Mouse (Mus musculus) right cerebral cortex, postnatal 14 days (tissue): Measurements from ENCODE around the gene Eif5b.
"Not testable (repeated sequence)": the region's sequence is repeated elsewhere in the genome, so short reads cannot be mapped to it uniquely, and the experiment has no call there.

ENCODE experiments used
- DNase-seq: peaks from one replicate; pipeline ENCODE4 v3.0.0; 2022

The Eif5b gene

DNA sequence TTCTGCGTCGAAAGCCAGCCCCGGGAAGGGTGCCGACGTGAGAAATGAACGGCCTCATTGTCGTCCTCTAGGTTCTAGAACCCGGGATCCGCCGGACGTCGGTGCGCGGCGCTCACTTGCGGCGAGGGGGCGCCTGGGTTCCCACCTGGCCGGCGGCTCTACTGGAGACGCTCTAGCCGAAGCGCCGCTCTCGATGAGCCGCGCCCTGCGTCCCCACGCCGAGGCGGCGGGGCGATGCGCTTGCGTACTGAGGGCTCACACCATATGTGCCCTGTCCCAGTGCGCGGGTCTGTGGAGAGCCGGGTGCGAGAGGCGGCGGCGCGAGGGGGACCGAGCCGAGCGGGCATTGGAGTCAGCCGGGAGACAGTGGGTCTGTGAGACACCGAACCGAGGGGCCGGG is at the start of gene Eif5b, which contains the start of gene Txndc9:
Eif5b (plus strand) TSS at position 144 of the 400 bp plus-strand sequence.
Txndc9 (minus strand) TSS at position 27 of the 400 bp plus-strand sequence.
- peak; percentile 95 for DNase-seq

DNA sequence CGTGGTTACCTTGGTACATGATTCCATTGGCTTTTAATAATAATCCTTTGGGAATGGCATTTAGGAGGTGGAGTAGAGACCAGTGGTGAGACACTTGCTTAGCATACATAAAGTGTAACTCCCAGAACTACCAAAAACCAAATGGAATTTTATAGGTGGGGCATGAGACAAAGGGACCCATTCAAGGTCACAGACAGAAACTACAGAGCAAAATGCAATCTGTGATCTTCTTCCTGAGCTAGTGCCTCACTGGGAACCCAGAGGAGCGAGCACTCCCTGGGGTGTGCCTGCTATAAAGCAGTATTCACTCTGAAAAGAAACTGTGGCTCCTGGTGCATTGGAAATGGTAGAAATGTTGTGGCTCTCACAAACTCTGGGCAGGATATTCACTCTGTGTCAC is 48.9 kb upstream of the Eif5b start:
- DNase-seq, result no peak

- no peak for DNase-seq
Measured at GRCm38 (mm10) chr1:37954786-37955185, 43.0 kb upstream of the Eif5b start.

- no peak for DNase-seq
Measured at GRCm38 (mm10) chr1:37955251-37955650, 42.6 kb upstream of the Eif5b start.

- no peak for DNase-seq
Measured at GRCm38 (mm10) chr1:37956690-37957431, 40.9 kb upstream of the Eif5b start.

DNA sequence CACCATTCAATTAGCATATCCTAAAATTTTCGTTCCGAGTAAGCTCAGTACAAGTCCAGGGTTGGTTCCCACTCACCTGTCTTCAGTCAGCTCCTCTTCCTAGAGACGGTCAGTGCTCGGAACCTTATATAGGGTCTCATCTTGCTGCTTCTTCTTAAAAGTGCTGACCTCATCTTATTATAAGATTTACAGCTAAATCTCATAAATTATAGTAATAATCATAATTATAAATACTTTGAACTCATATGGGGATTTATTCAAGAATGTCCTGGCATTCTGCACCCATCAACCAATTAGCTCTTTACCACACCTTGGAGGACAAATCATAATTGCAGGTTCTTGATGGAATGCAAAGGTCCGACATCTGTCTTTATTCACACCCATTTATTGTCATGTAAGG is 40.2 kb upstream of the Eif5b start, which contains the start of gene Lyg1:
Lyg1 (minus strand) TSS at position 101 of the 400 bp plus-strand sequence.
- DNase-seq, result no peak

DNA sequence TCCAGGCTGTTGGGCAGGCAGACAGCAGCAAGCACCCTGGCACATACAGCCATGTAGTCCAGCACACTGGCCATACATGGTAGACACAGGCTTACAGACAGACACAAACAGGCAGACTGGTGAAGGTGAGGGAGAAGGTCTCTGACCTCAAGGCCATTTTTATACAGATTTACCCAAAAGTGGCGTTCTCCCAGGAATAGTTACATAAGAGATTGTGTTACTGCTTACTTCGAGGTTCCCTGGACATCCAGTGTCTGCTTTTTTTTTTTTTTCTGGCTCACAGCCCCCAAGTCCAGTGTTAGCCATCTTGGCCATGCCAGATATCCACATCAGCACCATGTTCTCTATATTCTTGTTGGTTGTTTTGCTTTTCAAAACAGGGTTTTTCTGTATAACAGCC is 39.3 kb upstream of the Eif5b start:
- DNase-seq, result no peak

DNA sequence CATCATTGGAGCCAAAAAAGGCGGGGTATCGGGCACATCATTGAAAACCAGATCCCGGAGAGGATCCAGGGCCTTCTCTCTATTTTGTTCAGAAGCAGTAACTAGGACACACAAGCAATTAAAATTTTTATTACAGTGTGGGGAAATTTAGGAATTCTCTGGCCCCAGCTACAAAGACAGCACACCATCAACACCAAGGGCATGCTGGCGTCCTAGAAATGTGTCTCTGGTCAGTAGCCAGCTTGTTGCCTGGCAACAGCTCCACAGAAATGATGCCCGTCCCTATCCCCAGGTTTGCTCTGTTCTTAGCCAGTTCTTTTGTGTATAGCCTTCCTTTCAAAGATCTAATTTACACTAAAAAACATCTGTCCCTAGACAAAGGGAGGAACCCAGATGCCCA is 38.3 kb upstream of the Eif5b start:
- peak; percentile 25 for DNase-seq

DNA sequence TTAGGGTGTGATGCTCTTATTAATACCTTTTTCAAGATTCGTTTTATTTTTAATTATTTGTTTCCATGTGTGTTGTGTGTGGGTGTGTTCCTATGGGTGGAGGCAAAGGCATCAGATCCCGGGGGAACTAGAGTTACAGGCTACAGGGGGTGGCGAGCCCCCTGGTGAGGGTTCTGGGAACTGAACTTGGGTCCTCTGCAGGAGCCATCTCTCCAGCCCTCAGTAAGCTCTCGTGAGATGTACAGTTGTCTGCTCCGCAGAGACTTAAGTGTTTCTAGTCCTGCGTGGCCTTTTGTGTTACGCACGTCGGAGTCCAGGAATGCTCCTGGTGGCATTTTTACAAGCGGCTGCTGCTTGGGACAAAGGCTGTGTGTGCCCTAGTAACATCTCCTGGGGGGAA is 32.2 kb upstream of the Eif5b start:
- DNase-seq, result no peak

DNA sequence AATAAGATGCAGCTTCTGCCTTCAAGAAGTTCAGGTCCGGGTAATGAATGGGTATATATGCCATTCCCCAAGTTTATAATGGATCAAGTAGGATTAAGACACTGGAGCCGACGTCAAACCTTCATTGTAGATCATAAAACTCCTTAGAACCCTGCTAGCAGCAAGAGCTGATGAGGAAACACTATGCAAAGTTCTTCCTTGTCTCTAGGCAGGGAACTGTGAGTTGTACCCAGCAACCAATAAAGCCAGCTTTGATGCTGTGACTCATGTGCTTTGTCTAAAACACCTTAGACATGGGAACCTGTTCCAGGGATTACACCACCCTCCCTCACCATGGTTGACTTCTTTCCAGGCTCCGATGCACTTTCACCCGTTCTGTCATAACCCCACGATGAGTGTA is 29.1 kb upstream of the Eif5b start:
- DNase-seq, result no peak

- no peak for DNase-seq
Measured at GRCm38 (mm10) chr1:37971520-37971919, 26.3 kb upstream of the Eif5b start.

DNA sequence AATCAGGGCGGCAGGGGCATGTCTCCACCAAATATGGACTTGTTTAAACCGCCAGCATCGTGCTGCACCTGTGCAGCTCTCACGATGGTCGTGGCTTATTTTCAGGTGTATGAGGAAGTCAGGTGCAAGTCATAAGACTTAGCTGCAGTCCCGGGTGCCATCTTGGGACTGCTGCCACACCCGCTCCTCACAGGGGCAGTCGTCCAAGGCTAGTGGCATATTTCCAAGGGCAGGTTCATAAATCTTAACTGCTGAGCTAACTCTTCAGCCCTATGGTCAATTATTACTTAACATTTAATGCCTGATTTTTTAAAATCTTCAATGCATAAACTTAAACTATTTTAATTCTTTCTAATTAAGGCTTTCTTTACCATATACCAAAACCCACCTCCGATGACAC is 21.1 kb upstream of the Eif5b start:
- DNase-seq, result not testable (repeated sequence)

DNA sequence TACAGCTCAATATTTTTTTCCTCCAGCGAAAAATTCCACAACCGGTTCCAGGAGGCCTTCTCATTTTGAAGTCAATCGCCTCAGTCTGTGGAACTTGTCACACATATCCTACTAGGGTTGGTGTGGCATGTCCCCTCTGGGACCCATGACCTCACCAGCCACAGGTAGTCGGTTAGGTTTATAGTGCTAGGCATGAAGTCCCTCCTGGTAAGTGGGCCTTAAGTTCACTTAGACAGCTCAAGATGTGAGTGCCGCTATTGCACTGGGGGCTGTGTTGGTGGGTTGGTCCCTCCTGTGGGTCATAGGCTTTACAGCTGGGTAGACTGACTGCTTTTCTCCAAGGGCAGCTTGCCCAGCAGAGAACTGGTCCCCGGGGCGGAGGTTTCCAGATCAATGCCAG is 20.5 kb upstream of the Eif5b start:
- DNase-seq, result no peak

DNA sequence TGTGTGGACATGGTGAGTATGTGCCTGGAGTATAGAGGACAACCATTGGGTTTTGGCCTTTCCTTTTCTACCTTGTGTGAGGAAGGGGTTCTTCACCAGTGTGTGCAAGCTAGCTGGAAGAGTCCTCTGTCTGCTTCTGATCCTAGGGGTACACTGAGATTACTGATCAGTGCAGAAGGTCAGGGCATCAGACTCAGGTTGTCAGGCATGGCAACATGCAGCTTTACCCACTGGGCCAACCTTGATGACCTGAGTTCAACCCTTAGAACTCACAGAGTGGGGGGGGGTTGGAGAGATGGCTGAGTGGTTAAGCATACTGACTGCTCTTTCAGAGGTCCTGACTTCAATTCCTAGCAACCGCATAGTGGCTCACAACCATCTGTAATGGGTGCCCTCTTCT is 13.5 kb upstream of the Eif5b start:
- DNase-seq, result no peak

- peak; percentile 48 for DNase-seq
Measured at GRCm38 (mm10) chr1:37985764-37986323, 12.0 kb upstream of the Eif5b start.

GRCm38 (mm10) chr1:37987856-37988255 is 10.0 kb upstream of the Eif5b start:
- DNase-seq, result no peak

GRCm38 (mm10) chr1:37996226-37996625 is 1.6 kb upstream of the Eif5b start:
- no peak for DNase-seq

- peak; percentile 96 for DNase-seq
Measured at GRCm38 (mm10) chr1:37996877-37997484, 829 bp upstream of the Eif5b start.

- no peak for DNase-seq
Measured at GRCm38 (mm10) chr1:37998371-37999199, 775 bp downstream of the Eif5b start.

DNA sequence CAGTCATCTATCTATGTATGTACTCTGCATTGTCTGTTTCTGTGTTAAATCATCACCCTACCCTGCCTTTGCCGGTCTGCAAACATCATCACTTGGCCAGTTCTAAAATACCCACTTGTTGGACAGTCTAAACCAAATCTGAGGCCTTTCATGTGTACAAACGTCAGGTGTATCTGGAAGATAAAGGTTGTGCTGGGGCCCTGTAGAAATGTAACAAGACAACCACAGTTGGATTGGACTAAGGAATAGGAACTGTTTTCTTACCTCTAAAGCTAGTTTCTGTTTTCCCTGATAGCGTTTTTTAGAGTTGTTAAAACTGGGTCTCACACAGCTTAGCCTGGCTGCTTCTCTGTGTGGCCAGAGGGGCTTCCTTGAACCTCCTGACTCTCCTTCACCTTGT is 1.7 kb downstream of the Eif5b start:
- DNase-seq, result no peak

- DNase-seq, result no peak
Measured at GRCm38 (mm10) chr1:38000844-38001243, 3.0 kb downstream of the Eif5b start.

GRCm38 (mm10) chr1:38001956-38002355 is 4.1 kb downstream of the Eif5b start:
- DNase-seq, result no peak

- no peak for DNase-seq
Measured at GRCm38 (mm10) chr1:38003046-38003445, 5.2 kb downstream of the Eif5b start.
